Mouse (Mus musculus): ENCODE measurements at regions not wholly inside any gene's neighbourhood (a gene's known extent, or its start where the extent isn't known, plus 50 kb on each side); places are given as distances from the start of the nearest gene placed in this dataset.
A peak's percentile ranks its signal among the peaks of the same experiment; 100 is the strongest.

DNA sequence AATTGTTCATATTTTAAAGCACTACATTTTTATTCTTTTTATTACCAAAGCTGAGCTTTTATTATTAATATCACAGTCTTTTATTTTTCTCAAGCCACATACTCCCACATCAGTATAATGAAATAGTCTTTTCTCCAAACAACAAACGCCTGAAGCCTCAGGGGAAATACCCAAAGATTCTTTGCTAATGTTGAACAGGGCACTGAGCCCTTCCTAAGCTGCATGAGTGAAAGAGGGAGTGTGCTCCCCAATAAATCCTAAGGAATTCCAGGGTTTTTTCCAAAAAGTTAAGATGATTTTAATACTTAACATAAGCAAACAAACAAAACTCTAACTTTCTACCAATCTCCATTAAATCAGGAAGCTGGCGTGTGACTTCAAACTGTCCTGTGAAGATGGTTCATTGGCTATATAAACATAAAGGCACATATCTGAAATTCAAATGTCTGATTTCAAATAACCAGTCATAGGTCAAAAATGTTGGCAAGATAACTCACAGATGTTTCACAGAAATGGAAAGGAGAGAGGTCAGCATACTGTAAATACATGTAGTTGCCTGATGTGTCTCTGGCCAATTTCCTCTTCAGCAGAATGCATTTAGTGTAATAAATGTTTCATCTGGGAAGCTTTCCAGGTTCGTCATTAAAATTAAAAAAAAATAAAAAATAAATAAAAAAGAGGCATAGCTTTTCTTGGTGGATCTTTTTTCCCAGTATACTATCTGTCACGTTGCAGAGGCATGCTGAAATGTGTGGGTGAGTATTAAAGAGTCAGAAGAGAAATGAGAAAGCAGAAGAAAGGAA lies 568.6 kb downstream of the Car8 start:
- H3K4me3 ChIP-seq = no peak overlapping the region
- TF ChIP-seq CTCF (IDR thresholded peaks at IDR 0.05) = no peak
- no peak overlapping the region for H3K27ac ChIP-seq
- no peak for DNase-seq
- intact Hi-C loops (cut with DNase I) = no loop called here

DNA sequence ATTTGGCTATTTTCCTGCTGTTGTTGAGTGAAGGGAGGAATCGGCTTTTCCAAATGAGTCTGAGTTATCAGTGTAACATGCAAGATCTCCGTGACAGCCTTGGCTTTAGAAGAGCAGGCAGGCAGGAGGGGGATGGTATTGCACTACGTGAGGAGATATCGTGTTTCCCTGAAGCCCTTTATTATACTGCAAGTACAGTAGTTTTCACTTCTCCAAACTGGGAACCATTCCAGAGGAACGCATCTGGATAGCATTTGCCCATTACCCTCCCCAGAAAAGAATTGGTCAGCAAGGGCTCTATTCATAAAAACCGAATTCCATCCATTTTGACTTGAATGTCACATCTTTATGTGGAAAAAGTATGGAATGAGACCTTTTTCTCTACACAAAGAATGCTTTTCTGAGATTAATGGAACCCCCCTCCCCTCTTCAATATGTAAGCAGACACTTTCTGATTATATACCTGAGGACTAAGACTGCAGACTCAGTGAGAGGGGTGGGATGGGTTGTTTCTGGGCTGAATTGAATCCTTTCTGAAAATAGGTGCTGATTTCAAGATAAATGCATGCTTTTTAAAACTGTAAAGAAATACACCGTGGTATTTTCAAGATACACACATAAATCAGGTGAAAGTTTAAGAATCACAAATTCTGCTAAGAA lies 571.8 kb downstream of the Car8 start:
- Histone ChIP-seq H3K27ac (no peak overlapping the region), H3K4me3 (peak overlapping the region; percentile 17; the same call in 1 of the 2 replicates)
- DNase-seq = no peak
- intact Hi-C loops (cut with DNase I) = no loop called here
- no peak for TF ChIP-seq CTCF (IDR thresholded peaks at IDR 0.05)

DNA sequence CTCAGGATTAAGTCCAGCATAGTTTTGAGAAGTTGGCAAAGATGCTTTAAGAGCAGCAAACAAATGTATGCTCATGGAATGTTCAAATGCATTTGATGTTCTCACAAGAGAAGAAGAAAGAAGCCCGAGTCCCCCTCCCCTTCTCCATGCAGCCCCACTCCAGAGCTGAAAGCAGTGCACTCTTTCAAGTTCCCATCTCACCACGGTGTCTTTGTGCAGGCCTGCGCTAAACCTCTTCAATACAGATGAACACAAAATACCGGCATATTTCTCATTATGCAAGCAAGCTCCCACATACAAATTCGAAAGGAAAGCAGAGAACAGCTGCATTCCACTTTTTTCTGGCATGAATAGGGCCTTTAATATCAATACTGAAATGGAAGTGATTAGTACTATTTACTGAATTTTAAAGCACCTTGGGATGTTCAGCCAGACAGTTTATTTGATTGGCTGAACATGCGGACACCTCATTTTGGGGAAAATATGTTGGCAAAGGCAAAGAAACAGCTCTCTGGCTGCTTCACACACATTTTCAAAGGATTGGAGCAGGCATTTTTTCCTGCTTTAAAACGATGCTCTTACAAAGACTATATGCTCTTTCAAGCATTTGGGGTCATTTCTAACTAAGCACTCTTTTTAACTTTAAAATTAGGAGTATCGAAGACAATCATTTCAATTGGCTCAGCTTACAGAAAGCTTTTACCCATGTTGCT lies 595.8 kb downstream of the Car8 start:
- TF ChIP-seq CTCF (IDR thresholded peaks at IDR 0.05) = no peak
- no peak overlapping the region for H3K27ac ChIP-seq
- no peak overlapping the region for H3K4me3 ChIP-seq
- intact Hi-C loops (cut with DNase I) = no loop called here
- DNase-seq = no peak

DNA sequence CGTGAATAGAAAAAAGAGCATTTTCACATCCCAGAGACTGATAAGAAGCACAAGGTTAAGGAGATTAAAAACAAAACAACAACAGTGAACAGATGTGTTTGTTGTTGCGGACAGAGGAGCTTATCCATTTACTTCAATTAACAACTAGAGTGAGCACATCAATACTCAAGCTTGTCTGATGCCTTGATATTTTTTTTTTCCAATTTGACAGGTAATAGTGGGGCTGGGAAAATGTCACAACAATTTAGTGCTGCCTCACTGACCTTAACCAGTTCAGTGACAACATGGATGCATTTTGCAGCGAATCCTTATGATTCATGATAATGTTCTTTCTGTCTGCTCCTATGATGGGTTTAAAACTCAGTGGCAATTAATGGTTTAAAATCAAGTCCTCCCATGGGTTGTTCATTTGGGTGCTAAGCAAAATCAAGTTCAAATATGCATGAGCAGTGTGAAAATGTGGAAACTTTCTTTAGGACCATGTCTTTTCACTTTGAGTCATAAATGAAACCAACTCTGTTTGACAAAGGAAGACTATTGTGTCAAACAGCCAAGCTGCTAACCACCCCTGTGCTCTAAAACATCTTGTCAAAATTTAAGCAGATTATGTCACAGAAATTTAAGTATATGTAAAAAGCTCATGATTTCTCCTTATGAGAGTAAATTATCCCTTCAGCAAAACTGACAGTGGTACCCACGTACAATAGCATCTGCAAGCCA lies 641.0 kb downstream of the Car8 start:
- H3K4me3 ChIP-seq = no peak overlapping the region
- intact Hi-C loops (cut with DNase I) = no loop called here
- H3K27ac ChIP-seq = no peak overlapping the region
- DNase-seq = no peak
- no peak for TF ChIP-seq CTCF (IDR thresholded peaks at IDR 0.05)

DNA sequence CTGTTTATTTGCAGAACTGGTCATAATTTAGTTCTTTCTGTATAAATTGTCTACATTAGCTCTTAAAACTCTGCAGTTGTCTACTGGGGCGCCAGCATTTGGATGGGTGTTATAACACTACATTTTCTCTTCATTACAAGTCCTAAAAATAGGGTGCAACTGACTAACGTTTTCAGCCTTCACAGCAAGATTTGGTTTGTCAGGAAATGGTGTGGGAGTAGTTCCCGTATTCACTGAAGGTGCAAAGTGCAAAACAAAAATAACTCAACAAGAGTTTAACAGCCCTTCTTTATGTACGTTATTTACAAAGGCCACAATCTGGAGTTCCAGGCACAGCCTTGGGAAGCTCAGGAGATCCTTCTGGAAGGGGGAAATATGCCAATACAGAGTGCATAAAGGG lies 642.7 kb downstream of the Car8 start:
- Histone ChIP-seq H3K4me3 (no peak overlapping the region), H3K27ac (no peak overlapping the region)
- DNase-seq = no peak
- no peak for TF ChIP-seq CTCF (IDR thresholded peaks at IDR 0.05)
- intact Hi-C loops (cut with DNase I) = no loop called here

DNA sequence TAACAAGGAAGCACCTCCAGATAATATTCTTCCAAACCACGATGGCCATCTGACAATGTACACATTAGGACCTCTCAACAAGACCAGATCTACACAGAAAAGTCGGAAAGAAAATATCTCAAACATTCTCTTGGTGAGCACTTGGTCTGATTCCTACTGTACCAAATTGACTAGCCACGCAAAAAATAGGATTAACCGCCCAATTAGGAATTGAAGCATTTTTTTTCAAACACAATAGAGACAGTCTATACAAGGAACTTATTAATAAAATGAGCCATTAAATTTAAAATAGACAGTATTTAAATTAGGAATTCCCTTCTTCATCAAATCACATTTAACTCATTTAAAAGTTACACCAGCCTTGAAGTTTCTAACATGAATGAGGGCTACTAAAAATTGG lies 655.0 kb downstream of the Car8 start:
- no peak for TF ChIP-seq CTCF (IDR thresholded peaks at IDR 0.05)
- H3K27ac ChIP-seq = no peak overlapping the region
- no peak overlapping the region for H3K4me3 ChIP-seq
- no peak for DNase-seq
- intact Hi-C loops (cut with DNase I) = no loop called here

DNA sequence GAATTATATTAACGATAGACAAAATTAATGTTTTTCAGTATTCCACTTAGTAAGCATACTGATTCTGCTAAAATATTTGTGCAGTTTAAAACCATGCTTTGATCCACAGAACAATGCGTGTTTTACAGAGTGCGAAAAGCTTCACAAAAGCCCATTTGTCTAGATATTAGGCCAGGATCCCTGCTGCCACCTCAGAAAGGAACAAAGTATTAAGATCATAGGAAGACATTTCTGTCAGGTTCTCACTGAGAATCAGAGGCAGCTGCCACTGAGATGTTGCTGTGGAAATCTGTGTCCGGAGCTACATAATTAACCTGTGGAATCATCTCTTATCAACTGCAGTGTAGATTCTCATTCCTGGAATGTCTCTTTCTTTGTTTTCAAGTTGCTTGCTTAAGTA lies 656.9 kb downstream of the Car8 start:
- Histone ChIP-seq H3K27ac (no peak overlapping the region), H3K4me3 (no peak overlapping the region)
- TF ChIP-seq CTCF (IDR thresholded peaks at IDR 0.05) = no peak
- intact Hi-C loops (cut with DNase I) = no loop called here
- no peak for DNase-seq

DNA sequence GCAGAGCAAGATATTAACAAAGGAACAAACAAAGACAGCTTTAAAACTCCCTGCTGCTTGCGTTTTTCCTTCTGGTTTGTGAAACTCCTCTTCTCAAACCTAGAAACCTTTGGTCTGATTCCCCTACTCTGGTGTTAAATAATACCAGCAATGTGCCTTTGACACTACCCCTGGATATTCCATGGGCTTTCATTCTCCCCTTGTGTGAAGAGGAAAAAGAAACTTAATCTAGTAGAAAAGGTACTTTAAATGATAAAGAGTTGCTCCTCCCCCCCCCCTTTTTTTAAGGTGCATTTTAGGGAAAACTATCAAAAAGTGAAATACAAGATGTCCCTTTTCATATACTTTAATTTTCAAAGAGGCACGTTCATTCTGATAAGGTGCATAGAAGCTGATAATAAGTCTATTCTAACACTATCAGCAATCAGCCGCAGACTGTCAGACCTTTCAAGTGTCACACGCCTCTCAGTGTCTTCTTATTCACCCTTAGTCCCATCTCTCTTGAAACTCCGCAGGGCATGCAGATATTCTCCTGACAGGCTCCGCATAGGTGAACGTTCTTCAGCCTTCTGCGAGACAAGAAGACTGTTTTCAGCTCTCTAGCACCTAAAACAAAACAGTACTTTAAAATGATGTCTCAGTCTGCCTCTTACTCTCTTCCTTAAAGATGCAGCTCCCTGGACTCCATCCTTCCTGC lies 657.5 kb downstream of the Car8 start:
- no peak for DNase-seq
- H3K27ac ChIP-seq = no peak overlapping the region
- H3K4me3 ChIP-seq = no peak overlapping the region
- intact Hi-C loops (cut with DNase I) = no loop called here
- TF ChIP-seq CTCF (IDR thresholded peaks at IDR 0.05) = no peak

DNA sequence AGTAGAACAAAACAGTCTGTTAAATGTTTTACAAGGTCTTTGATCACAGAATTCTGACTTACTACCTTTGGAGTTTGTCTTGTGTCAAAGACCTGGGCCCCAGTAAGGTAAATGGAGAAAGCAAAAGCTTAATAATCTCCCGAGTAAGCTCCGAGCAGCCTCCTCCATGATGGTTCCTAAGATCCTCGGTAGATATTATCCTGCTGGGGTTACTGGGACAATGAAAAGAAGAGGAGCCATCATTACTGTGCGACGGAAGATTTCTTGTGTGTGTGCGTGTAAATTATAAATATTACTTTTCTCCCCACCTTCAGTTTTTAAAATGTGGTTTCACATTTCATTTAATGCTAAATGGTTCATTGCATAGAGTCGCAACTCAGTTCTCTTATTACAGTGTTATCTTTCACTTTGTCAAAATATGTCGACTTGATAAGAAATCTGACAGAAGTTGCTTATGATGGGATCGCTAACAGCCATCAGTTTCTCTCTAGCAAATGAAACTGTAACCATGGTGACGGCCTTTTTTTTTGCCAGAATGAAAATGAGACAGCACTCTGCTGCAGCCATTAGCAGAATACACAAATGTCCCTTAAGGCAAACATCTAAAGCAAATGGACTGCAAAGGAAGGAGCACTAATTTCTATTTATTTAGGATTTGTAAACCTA lies 658.2 kb downstream of the Car8 start:
- no peak for TF ChIP-seq CTCF (IDR thresholded peaks at IDR 0.05)
- intact Hi-C loops (cut with DNase I) = no loop called here
- Histone ChIP-seq H3K27ac (no peak overlapping the region), H3K4me3 (no peak overlapping the region)
- no peak for DNase-seq

DNA sequence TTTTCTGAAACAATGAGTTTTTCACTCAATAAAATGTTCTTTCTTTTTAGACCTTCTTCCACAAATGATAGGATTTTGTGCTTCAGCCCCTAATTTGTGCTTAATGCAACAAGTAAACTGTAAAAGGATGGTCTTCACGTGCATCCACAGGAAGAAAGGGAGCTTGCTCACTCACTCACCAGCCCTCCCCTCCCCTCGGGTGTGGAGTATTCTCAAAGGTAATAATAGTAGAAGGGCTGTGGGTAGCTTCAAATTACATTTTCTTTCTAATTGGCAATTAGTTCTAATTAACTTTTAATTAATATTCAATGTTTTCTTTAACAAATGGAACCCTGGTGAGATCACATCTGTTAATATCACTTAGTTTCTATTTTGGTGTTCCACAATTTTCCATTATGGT lies 664.8 kb downstream of the Car8 start:
- H3K27ac ChIP-seq = no peak overlapping the region
- TF ChIP-seq CTCF (IDR thresholded peaks at IDR 0.05) = no peak
- no peak overlapping the region for H3K4me3 ChIP-seq
- no peak for DNase-seq
- intact Hi-C loops (cut with DNase I) = no loop called here

DNA sequence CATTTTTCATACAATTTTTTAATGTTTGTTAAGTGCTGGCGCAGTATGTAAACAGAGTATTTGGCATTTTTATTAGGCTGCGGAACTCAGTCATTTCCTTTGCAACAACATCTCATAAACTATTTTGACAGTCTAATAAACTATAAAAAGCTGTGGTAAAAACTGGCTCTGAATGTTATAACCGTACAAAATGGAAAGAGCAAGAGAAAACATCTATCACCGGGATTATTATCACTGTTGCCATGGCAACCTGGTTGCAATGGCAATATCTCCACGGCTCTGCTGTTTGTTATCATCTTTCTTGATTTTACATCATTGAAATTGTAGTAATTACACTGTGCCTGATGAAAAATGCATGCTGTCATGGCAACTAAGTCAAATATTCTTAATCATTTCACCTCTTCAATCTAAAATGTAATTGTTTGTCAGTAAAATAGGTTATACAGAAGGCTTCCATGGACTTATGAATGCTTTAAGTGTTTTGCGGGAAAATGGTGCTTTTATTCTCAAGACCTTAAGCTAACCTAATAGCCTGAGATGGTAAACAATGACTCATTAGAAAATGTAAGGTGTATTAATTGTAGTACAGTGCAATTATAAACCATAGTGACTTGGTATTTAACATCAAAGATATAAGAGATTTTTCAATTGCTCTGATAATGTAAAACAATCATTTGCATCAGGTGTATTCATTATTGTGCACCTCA lies 671.0 kb downstream of the Car8 start:
- Histone ChIP-seq H3K27ac (no peak overlapping the region), H3K4me3 (no peak overlapping the region)
- no peak for DNase-seq
- intact Hi-C loops (cut with DNase I) = no loop called here
- TF ChIP-seq CTCF (IDR thresholded peaks at IDR 0.05) = no peak

All from gastrocnemius, adult 2 months (tissue).